Mouse (Mus musculus) heart, adult 18-20 months (tissue): ENCODE results near the gene Dnajc11. TPM values are rescaled to one million over a fixed set of nuclear protein-coding genes. Genes with fewer than 3 reads are reported as not detected.
A peak's percentile ranks its signal among the peaks of the same experiment; 100 is the strongest.

ENCODE experiments used
- DNase-seq, 2 experiments: peaks; one replicate each; pipeline ENCODE4 v3.0.0; 2021 to 2022; ENCODE audit warnings: mixed read lengths in 1 of 2
- total RNA-seq, 2 experiments: library from RNA; stranded (reverse); gene quantifications; 2 replicates each; pipeline ENCODE4 v1.2.3; 2021

Gene Dnajc11
- total RNA-seq, 2 experiments from 2014 or later = 81.4 to 103 TPM

GRCm38 (mm10) chr4:151985886-151986285 lies 52.4 kb downstream of the Dnajc11 start:
- no peak for DNase-seq

- DNase-seq = no peak
Observed at GRCm38 (mm10) chr4:151986650-151987049, 53.2 kb downstream of the Dnajc11 start.

GRCm38 (mm10) chr4:151988014-151988341 lies 54.5 kb downstream of the Dnajc11 start:
- no peak for DNase-seq

- DNase-seq = peak; percentile 89 to 92
Observed at GRCm38 (mm10) chr4:151988342-151989109, 55.0 kb downstream of the Dnajc11 start, which contains the start of gene Thap3. Thap3 (minus strand) TSS chr4:151988997.

- no peak for DNase-seq
Observed at GRCm38 (mm10) chr4:151989110-151989488, 55.6 kb downstream of the Dnajc11 start.

GRCm38 (mm10) chr4:151992091-151992490 lies 58.6 kb downstream of the Dnajc11 start:
- no peak for DNase-seq

- no peak for DNase-seq
Observed at GRCm38 (mm10) chr4:151993035-151993434, 59.5 kb downstream of the Dnajc11 start.

GRCm38 (mm10) chr4:151994228-151995171 lies 61.0 kb downstream of the Dnajc11 start:
- DNase-seq = peak; percentile 39 to 50

- DNase-seq = peak in 1 of 2 experiments; percentile 37
Observed at GRCm38 (mm10) chr4:151995371-151996172, 62.1 kb downstream of the Dnajc11 start.

- peak; percentile 99 for DNase-seq
Observed at GRCm38 (mm10) chr4:151996173-151996950, 62.9 kb downstream of the Dnajc11 start, which contains the start of gene Phf13. Phf13 (minus strand) TSS chr4:151996258.

- no peak for DNase-seq
Observed at GRCm38 (mm10) chr4:151996951-151997222, 63.4 kb downstream of the Dnajc11 start.

GRCm38 (mm10) chr4:151997701-151998100 lies 64.2 kb downstream of the Dnajc11 start:
- DNase-seq = no peak

GRCm38 (mm10) chr4:151999481-151999880 lies 66.0 kb downstream of the Dnajc11 start:
- DNase-seq = no peak

- no peak for DNase-seq
Observed at GRCm38 (mm10) chr4:152000906-152001305, 67.4 kb downstream of the Dnajc11 start.

GRCm38 (mm10) chr4:152001335-152001734 lies 67.8 kb downstream of the Dnajc11 start:
- no peak for DNase-seq

- DNase-seq = no peak
Observed at GRCm38 (mm10) chr4:152002063-152002462, 68.6 kb downstream of the Dnajc11 start.

- no peak for DNase-seq
Observed at GRCm38 (mm10) chr4:152006137-152006536, 72.6 kb downstream of the Dnajc11 start.

GRCm38 (mm10) chr4:152006812-152007211 lies 73.3 kb downstream of the Dnajc11 start:
- no peak for DNase-seq

- DNase-seq = peak; percentile 42 to 51
Observed at GRCm38 (mm10) chr4:152007481-152008147, 74.1 kb downstream of the Dnajc11 start.

- DNase-seq = no peak
Observed at GRCm38 (mm10) chr4:152008148-152008500, 74.6 kb downstream of the Dnajc11 start.

- peak; percentile 97 for DNase-seq
Observed at GRCm38 (mm10) chr4:152008622-152009075, 75.2 kb downstream of the Dnajc11 start, which contains the start of gene Klhl21. Klhl21 (plus strand) TSS chr4:152008803.
